Mouse (Mus musculus) heart, adult 9 months (tissue): ENCODE results near the gene Trim7.
"Not testable (repeated sequence)": the region's sequence is repeated elsewhere in the genome, so short reads cannot be mapped to it uniquely, and the experiment has no call there.

ENCODE experiments used
- DNase-seq, 2 experiments: peaks; one replicate each; pipeline ENCODE4 v3.0.0; 2022; ENCODE audit warnings: low spot score in 2 of 2

The Trim7 gene

GRCm38 (mm10) chr11:48900654-48901566, 75.0 kb downstream of the Trim7 start:
- DNase-seq: peak in 1 of 2 experiments; percentile 35

- DNase-seq: not testable (repeated sequence)
Measured at GRCm38 (mm10) chr11:48901567-48901930, 75.6 kb downstream of the Trim7 start.
